Mouse (Mus musculus) liver, embryonic 14 days (tissue): Measurements from ENCODE around the gene Vim. TPM values are rescaled to one million over a fixed set of nuclear protein-coding genes. Genes with fewer than 3 reads are reported as not detected.

Experiments
- polyA plus RNA-seq: library from polyadenylated mRNA; depleted of rRNA; stranded (reverse); fragments of >200 nt; gene quantifications from 2 replicates; pipeline ENCODE4 v1.2.3, GENCODE M21; 2012; rRNA removed

Vim gene
- polyA plus RNA-seq, result 87.6 and 96.0 TPM in 2 replicates

GRCm38 (mm10) chr2:13573408-13574065, at the start of gene Vim:
Vim (plus strand) TSS chr2:13573927.

GRCm38 (mm10) chr2:13544193-13544824, 29.4 kb upstream of the Vim start, which contains the start of gene Trdmt1:
Trdmt1 (minus strand) TSS chr2:13544668.

Other genes starting within 250 kb of the Vim start
- 0.05 and 0.06 TPM in 2 replicates for gene Cubn, start 82.1 kb upstream of the Vim start, polyA plus RNA-seq
- gene Trdmt1, start 29.3 kb upstream of the Vim start, polyA plus RNA-seq, result 2.6 and 3.2 TPM in 2 replicates
- 0.01 TPM in 2 replicates for gene St8sia6, start 220.1 kb downstream of the Vim start, polyA plus RNA-seq